Mouse (Mus musculus) adrenal gland, postnatal 36 days (tissue): Measurements from ENCODE around the gene Parp11. TPM values are rescaled to one million over a fixed set of nuclear protein-coding genes. Genes with fewer than 3 reads are reported as not detected.
"Not testable (repeated sequence)": the region's sequence is repeated elsewhere in the genome, so short reads cannot be mapped to it uniquely, and the experiment has no call there.

Experiments
- DNase-seq, 2 experiments: peaks; one replicate each; pipeline ENCODE4 v3.0.0; 2021; ENCODE audit warnings: mixed read lengths in 1 of 2
- total RNA-seq, 2 experiments: library from RNA; stranded (reverse); gene quantifications; 2 replicates each; pipeline ENCODE4 v1.2.3; 2021

The Parp11 gene
- total RNA-seq, 2 experiments from 2014 or later = 18.6 to 18.7 TPM

GRCm38 (mm10) chr6:127496841-127497656 is 50.4 kb downstream of the Parp11 start:
- DNase-seq = no peak

GRCm38 (mm10) chr6:127500119-127500518 is 53.5 kb downstream of the Parp11 start:
- DNase-seq = peak; percentile 43 to 53

GRCm38 (mm10) chr6:127500806-127501205 is 54.2 kb downstream of the Parp11 start:
- peak; percentile 47 to 56 for DNase-seq

GRCm38 (mm10) chr6:127502530-127502929 is 55.9 kb downstream of the Parp11 start:
- peak; percentile 53 to 79 for DNase-seq

- DNase-seq = not testable (repeated sequence)
These were observed 67.1 kb downstream of the Parp11 start for GRCm38 (mm10) chr6:127513776-127514175.

- peak in 1 of 2 experiments; percentile 52 for DNase-seq
These were observed 74.5 kb downstream of the Parp11 start for GRCm38 (mm10) chr6:127521176-127521575.

- no peak for DNase-seq
These were observed 75.7 kb downstream of the Parp11 start for GRCm38 (mm10) chr6:127522326-127522725.

- DNase-seq = peak; percentile 76 to 79
These were observed 77.8 kb downstream of the Parp11 start for GRCm38 (mm10) chr6:127524442-127524841.

- DNase-seq = no peak
These were observed 82.0 kb downstream of the Parp11 start for GRCm38 (mm10) chr6:127528625-127529024.

- peak; percentile 96 to 98 for DNase-seq
These were observed 82.8 kb downstream of the Parp11 start for GRCm38 (mm10) chr6:127529451-127529850.

- no peak for DNase-seq
These were observed 83.6 kb downstream of the Parp11 start for GRCm38 (mm10) chr6:127530206-127530605.

GRCm38 (mm10) chr6:127531412-127532205 is 85.0 kb downstream of the Parp11 start:
- no peak for DNase-seq

GRCm38 (mm10) chr6:127532304-127532703 is 85.7 kb downstream of the Parp11 start:
- no peak for DNase-seq

- no peak for DNase-seq
These were observed 87.1 kb downstream of the Parp11 start for GRCm38 (mm10) chr6:127533766-127534165.

GRCm38 (mm10) chr6:127537035-127537434 is 90.4 kb downstream of the Parp11 start:
- DNase-seq = peak in 1 of 2 experiments; percentile 9

GRCm38 (mm10) chr6:127538118-127538517 is 91.5 kb downstream of the Parp11 start:
- no peak for DNase-seq

- DNase-seq = no peak
These were observed 92.6 kb downstream of the Parp11 start for GRCm38 (mm10) chr6:127539226-127539625.

- DNase-seq = peak; percentile 17 to 23
These were observed 93.0 kb downstream of the Parp11 start for GRCm38 (mm10) chr6:127539659-127540058.

GRCm38 (mm10) chr6:127540517-127540916 is 93.9 kb downstream of the Parp11 start:
- DNase-seq = no peak

- DNase-seq = peak; percentile 41 to 70
These were observed 95.2 kb downstream of the Parp11 start for GRCm38 (mm10) chr6:127541617-127542374.
